Mouse (Mus musculus) myocyte (in vitro differentiated cells): ENCODE measurements around the gene Grik4. TPM values are rescaled to one million over a fixed set of nuclear protein-coding genes. Genes with fewer than 3 reads are reported as not detected.
A peak's percentile ranks its signal among the peaks of the same experiment; 100 is the strongest.

Experiments
- H3K27me3 ChIP-seq: one replicate; pipeline ENCODE4 v1.6.1; 2011; ENCODE audit not compliant: control insufficient read depth, insufficient read depth, insufficient read length
- H3K36me3 ChIP-seq: one replicate; pipeline ENCODE4 v1.6.1; 2011; ENCODE audit not compliant: control insufficient read depth, insufficient read depth
- H3K4me2 ChIP-seq: one replicate; pipeline ENCODE4 v1.6.1; 2011; ENCODE audit warnings: low read depth, control low read depth
- H3K4me3 ChIP-seq: one replicate; pipeline ENCODE4 v1.5.1; 2011; ENCODE audit warnings: mild to moderate bottlenecking, control low read depth, moderate library complexity
- H3K79me2 ChIP-seq: one replicate; pipeline ENCODE4 v1.6.1; 2011; ENCODE audit not compliant: control insufficient read depth, insufficient read depth
- H3ac ChIP-seq: one replicate; pipeline ENCODE4 v1.6.1; 2011; ENCODE audit not compliant: control insufficient read depth, insufficient read length
- CEBPB ChIP-seq: IDR thresholded peaks from 2 replicates; pipeline ENCODE4 v1.6.1; 2011; ENCODE audit warnings: mild to moderate bottlenecking, moderate library complexity; ENCODE audit not compliant: poor library complexity, insufficient read depth, severe bottlenecking
- E2F4 ChIP-seq: IDR thresholded peaks from one replicate; pipeline ENCODE4 v1.6.1; 2011; ENCODE audit warnings: mild to moderate bottlenecking, control low read depth, moderate library complexity; ENCODE audit not compliant: insufficient read depth
- MAX ChIP-seq: IDR thresholded peaks from one replicate; pipeline ENCODE4 v1.6.1; 2011; ENCODE audit warnings: low read depth, mild to moderate bottlenecking, control low read depth
- MYOD1 ChIP-seq, 3 experiments: IDR thresholded peaks; one replicate each; pipeline ENCODE4 v1.6.1; 2011; ENCODE audit warnings: control low read depth in 2 of 3, low read depth in 2 of 3, mild to moderate bottlenecking in 2 of 3, moderate library complexity in 1 of 3; ENCODE audit not compliant: insufficient read length in 2 of 3, control insufficient read depth in 1 of 3
- MYOG ChIP-seq, 3 experiments: IDR thresholded peaks; one replicate each; pipeline ENCODE4 v1.6.1; 2011; ENCODE audit warnings: control low read depth in 2 of 3, low read depth in 2 of 3, mild to moderate bottlenecking in 2 of 3; ENCODE audit not compliant: insufficient read length in 2 of 3, control insufficient read depth in 1 of 3, insufficient read depth in 1 of 3
- POLR2A ChIP-seq: IDR thresholded peaks from one replicate; pipeline ENCODE4 v1.6.1; 2011; ENCODE audit warnings: low read depth, mild to moderate bottlenecking, control low read depth, moderate library complexity; ENCODE audit not compliant: insufficient read length
- POLR2AphosphoS2 ChIP-seq: IDR thresholded peaks from one replicate; pipeline ENCODE4 v1.6.1; 2011; ENCODE audit warnings: low read depth, control low read depth; ENCODE audit not compliant: insufficient read length
- REST ChIP-seq: IDR thresholded peaks from one replicate; pipeline ENCODE4 v1.6.1; 2011; ENCODE audit warnings: mild to moderate bottlenecking, control low read depth, moderate library complexity; ENCODE audit not compliant: insufficient read depth, insufficient read length
- SRF ChIP-seq: IDR thresholded peaks from one replicate; pipeline ENCODE4 v1.6.1; 2011; ENCODE audit warnings: low read depth; ENCODE audit not compliant: control insufficient read depth, insufficient read length
- TCF12 ChIP-seq: IDR thresholded peaks from one replicate; pipeline ENCODE4 v1.6.1; 2011; ENCODE audit warnings: mild to moderate bottlenecking, control low read depth; ENCODE audit not compliant: poor library complexity, insufficient read depth, severe bottlenecking
- TCF3 ChIP-seq: IDR thresholded peaks from one replicate; pipeline ENCODE4 v1.6.1; 2011; ENCODE audit warnings: low read depth, control low read depth; ENCODE audit not compliant: insufficient read length
- USF1 ChIP-seq: IDR thresholded peaks from one replicate; pipeline ENCODE4 v1.6.1; 2011; ENCODE audit warnings: low read depth, mild to moderate bottlenecking, control low read depth, moderate library complexity
- polyA plus RNA-seq: library from polyadenylated mRNA; unstranded; fragments of >200 nt; fragmentation: generic; extraction: Trizol; gene quantifications from one replicate; pipeline ENCODE4 v1.2.1, GENCODE M21; 2012; ENCODE audit warnings: missing spikeins

The Grik4 gene
- polyA plus RNA-seq, 1 experiment: not detected

DNA sequence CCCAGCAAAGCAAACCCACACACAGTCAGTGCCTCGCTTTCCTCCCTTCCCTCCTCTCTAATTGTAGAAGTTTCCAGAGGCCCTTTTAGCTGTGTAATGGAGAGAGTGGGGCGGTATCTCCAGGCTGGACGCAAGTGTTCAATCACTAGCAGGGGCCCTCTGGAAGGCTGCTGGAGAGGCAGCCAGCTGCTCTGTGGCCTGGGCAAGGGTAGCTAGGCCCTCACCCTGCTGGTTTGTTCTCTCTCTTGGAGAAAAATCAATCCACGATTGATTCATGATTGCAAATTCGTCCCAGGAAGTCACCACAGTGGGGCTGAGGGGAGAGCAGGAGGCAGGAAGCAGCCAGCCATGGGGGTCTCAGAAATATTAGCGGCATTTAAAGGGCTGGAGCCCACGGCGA lies 271.3 kb downstream of the Grik4 start:
- H3ac ChIP-seq: no peak overlapping the region
- H3K36me3 ChIP-seq: no peaks in the 10 kb centered on the region
- H3K79me2 ChIP-seq: no peaks in the 10 kb centered on the region
- H3K27me3 ChIP-seq: peaks cover 17% of the 10 kb centered on the region
- H3K4me2 ChIP-seq: no peak overlapping the region
- no peak overlapping the region for H3K4me3 ChIP-seq
- TF ChIP-seq CEBPB: no peak
- TF ChIP-seq TCF3: no peak
- TF ChIP-seq MYOG (IDR thresholded peaks at IDR 0.05; ENCODE audit: control insufficient read depth in 1 of 3, insufficient read depth in 1 of 3, insufficient read length in 2 of 3, low read depth in 2 of 3): no peak
- no peak for TF ChIP-seq E2F4

DNA sequence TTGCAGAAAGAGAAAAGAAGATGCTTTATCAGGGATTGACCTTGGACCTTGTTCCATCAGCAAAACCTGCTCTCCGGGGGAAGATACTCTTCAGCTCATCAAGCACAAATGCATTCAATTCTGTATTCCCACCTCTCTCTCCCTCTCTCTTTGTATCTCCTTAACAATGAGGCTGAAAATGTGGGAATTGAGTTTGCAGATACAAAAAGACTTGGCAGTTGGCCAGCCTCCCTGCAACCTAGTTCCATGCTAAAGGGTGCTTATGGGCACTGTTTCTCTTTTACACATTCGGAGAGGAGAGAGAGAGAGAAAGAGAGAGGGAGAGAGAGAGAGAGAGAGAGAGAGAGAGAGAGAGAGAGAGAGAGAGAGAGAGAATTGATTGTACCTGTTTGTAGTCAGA lies 273.7 kb downstream of the Grik4 start:
- H3K36me3 ChIP-seq: no peaks in the 10 kb centered on the region
- TF ChIP-seq TCF12 (no peak), REST (no peak), MYOD1 (IDR thresholded peaks at IDR 0.05; ENCODE audit: control insufficient read depth in 1 of 3, insufficient read length in 2 of 3, low read depth in 2 of 3) (no peak), POLR2AphosphoS2 (no peak), POLR2A (no peak)
- H3ac ChIP-seq: no peak overlapping the region
- H3K27me3 ChIP-seq: peaks cover 12% of the 10 kb centered on the region
- no peak overlapping the region for H3K4me3 ChIP-seq
- H3K79me2 ChIP-seq: no peaks in the 10 kb centered on the region
- no peak overlapping the region for H3K4me2 ChIP-seq

DNA sequence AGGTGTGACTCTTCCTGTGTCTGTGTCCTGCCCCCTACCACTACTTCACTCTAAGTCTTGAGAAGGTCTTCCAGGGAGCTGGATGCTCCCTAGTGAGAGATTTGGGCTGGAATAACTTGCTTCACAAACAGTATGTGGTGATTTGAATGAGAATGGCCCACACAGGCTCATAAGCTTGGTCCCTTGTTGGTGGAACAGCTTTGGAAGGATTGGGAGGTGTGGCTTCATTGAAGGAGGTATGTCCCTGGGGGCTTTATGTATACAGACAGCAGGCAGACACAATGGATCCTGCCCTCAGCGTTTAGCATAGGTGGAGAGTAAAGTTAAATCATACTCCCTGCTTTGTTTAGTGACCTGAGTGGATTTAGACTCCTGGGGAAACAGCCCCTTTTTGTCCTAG lies 282.8 kb downstream of the Grik4 start:
- Histone ChIP-seq H3K79me2 (no peaks in the 10 kb centered on the region), H3K36me3 (no peaks in the 10 kb centered on the region), H3ac (no peak overlapping the region), H3K4me3 (no peak overlapping the region), H3K27me3 (peaks cover 11% of the 10 kb centered on the region), H3K4me2 (no peak overlapping the region)
- TF ChIP-seq MAX (no peak), SRF (no peak), MYOG (IDR thresholded peaks at IDR 0.05; ENCODE audit: control insufficient read depth in 1 of 3, insufficient read depth in 1 of 3, insufficient read length in 2 of 3, low read depth in 2 of 3) (no peak), POLR2A (no peak), TCF12 (no peak), E2F4 (no peak), POLR2AphosphoS2 (no peak), USF1 (no peak), REST (no peak), MYOD1 (IDR thresholded peaks at IDR 0.05; ENCODE audit: control insufficient read depth in 1 of 3, insufficient read length in 2 of 3, low read depth in 2 of 3) (no peak), CEBPB (no peak), TCF3 (no peak)

DNA sequence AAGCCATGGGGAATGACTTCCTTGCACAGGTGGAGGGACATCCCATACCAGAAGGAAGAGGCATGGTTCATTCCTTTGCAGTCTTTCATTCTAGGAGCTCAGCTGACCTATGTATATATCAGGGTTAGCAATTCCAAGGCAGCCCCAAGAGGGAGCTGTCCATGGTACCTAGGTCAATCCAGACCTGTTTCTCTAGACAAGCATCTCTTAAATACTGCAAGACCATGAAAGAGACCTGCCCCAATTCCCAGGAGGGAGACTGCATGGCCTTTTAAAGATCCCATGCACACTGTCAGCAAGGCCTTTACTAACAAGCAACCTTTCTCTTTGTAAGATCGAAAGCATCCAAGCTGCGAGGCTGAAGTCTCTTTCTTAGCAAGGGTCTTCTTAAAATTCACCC lies 291.5 kb downstream of the Grik4 start:
- Histone ChIP-seq H3K36me3 (no peaks in the 10 kb centered on the region), H3K4me2 (no peak overlapping the region), H3K27me3 (peaks cover 5% of the 10 kb centered on the region), H3K4me3 (no peak overlapping the region), H3K79me2 (no peaks in the 10 kb centered on the region), H3ac (no peak overlapping the region)
- no peak for TF ChIP-seq TCF3
- peak; percentile 59 for TF ChIP-seq REST
- TF ChIP-seq TCF12: no peak
- no peak for TF ChIP-seq MYOG (IDR thresholded peaks at IDR 0.05; ENCODE audit: control insufficient read depth in 1 of 3, insufficient read depth in 1 of 3, insufficient read length in 2 of 3, low read depth in 2 of 3)
- no peak for TF ChIP-seq MAX
- no peak for TF ChIP-seq SRF
- no peak for TF ChIP-seq USF1
- TF ChIP-seq POLR2A: no peak

DNA sequence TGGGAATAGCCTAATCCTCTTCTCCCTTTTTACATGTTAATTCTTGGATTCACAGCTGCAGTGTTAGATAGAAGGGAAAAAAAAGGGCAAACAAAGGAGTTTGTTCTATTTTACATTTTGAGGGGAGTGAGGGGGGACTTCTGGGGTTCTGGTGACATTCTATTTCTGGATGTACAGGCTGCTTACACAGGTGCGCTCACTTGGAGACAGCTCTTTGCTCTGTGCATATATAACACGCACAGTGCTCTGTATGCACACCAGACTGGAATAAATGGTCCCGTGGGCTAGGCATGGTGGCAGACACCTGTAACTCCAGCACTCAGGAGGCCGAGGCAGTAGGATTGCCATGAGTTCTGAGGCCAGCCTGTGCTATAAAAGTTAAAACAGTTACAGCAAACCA lies 292.0 kb downstream of the Grik4 start:
- Histone ChIP-seq H3K36me3 (no peaks in the 10 kb centered on the region), H3ac (no peak overlapping the region), H3K4me2 (no peak overlapping the region), H3K79me2 (no peaks in the 10 kb centered on the region), H3K4me3 (no peak overlapping the region), H3K27me3 (peaks cover 5% of the 10 kb centered on the region)
- TF ChIP-seq TCF3 (no peak), CEBPB (no peak), USF1 (no peak), E2F4 (no peak), POLR2A (no peak), MYOG (IDR thresholded peaks at IDR 0.05; ENCODE audit: control insufficient read depth in 1 of 3, insufficient read depth in 1 of 3, insufficient read length in 2 of 3, low read depth in 2 of 3) (no peak), MAX (no peak), TCF12 (no peak), REST (no peak), POLR2AphosphoS2 (no peak), MYOD1 (IDR thresholded peaks at IDR 0.05; ENCODE audit: control insufficient read depth in 1 of 3, insufficient read length in 2 of 3, low read depth in 2 of 3) (no peak), SRF (no peak)

DNA sequence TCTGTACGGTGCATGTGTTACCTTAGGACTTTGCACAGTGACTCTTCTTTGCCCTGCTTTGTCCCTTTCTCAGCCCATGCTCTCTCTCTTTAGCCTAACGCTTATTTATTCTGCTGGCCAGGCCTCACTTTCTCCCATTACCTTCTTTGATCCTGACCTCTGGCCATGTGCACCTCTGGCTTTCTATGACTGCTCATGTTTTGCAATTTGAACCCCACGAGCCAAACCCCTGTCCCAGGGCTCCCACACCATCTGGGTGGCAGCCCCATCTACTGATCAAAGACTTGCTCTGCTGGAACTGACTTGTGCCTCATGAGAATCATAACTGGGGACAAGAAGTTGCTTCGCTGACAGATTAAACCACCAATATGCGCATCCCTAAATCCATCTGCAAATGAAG lies 294.4 kb downstream of the Grik4 start:
- TF ChIP-seq REST (no peak), TCF12 (no peak), POLR2AphosphoS2 (no peak), E2F4 (no peak), MAX (no peak), SRF (no peak), TCF3 (no peak), MYOD1 (IDR thresholded peaks at IDR 0.05; ENCODE audit: control insufficient read depth in 1 of 3, insufficient read length in 2 of 3, low read depth in 2 of 3) (no peak), USF1 (no peak), MYOG (IDR thresholded peaks at IDR 0.05; ENCODE audit: control insufficient read depth in 1 of 3, insufficient read depth in 1 of 3, insufficient read length in 2 of 3, low read depth in 2 of 3) (no peak), POLR2A (no peak), CEBPB (no peak)
- no peak overlapping the region for H3ac ChIP-seq
- no peak overlapping the region for H3K4me3 ChIP-seq
- no peaks in the 10 kb centered on the region for H3K36me3 ChIP-seq
- H3K4me2 ChIP-seq: no peak overlapping the region
- H3K27me3 ChIP-seq: peaks cover 9% of the 10 kb centered on the region
- no peaks in the 10 kb centered on the region for H3K79me2 ChIP-seq
